Mouse (Mus musculus) cerebellum, adult 2 months (tissue): ENCODE data around the gene Nme9.

Experiments used
- CTCF ChIP-seq: fragments of 200-500 bp; IDR thresholded peaks from 2 replicates; pipeline ENCODE4 v1.5.1; 2011; ENCODE audit warnings: low read depth, mild to moderate bottlenecking, control low read depth, low read length, moderate library complexity, borderline replicate concordance; ENCODE audit not compliant: insufficient read depth
- POLR2A ChIP-seq: fragments of 200-500 bp; IDR thresholded peaks from 2 replicates; pipeline ENCODE4 v1.6.1; 2011; ENCODE audit warnings: low read length, control low read depth, borderline replicate concordance; ENCODE audit not compliant: insufficient read depth

GRCm38 (mm10) chr9:99431963-99432362 is 19.3 kb upstream of the Nme9 start:
- TF ChIP-seq CTCF (no peak), POLR2A (no peak)
